Mouse (Mus musculus): ENCODE results near the gene Inha.

- TF ChIP-seq EP300 (IDR thresholded peaks at IDR 0.05) (no peak), CTCF (IDR thresholded peaks at IDR 0.05) (no peak)
Measured at GRCm38 (mm10) chr1:75504256-75505045, 2.4 kb upstream of the Inha start.
